ENCODE assay signal across 28 mouse cellular contexts in genomic region chr3:104937728-104938305, GRCm38 (mm10). TPM values are rescaled to one million over a fixed set of nuclear protein-coding genes. Genes with fewer than 3 reads are reported as not detected.
DNase-seq lines count a peak whose midpoint lies in the region; ATAC-seq and TF ChIP-seq lines count a peak whose summit lies in the region.
"Had no signal": no experiment of that assay in that cellular context is flagged by ENCODE, and none has a peak within 500 bp of the region (broad histone marks: within the 10 kb centered on the region; RNA-seq: fewer than 3 reads in every experiment).

No protein-coding gene starts in this region.

- WGBS in thymus, adult 2 months = 77% methylated on average over 2 of the region's 2 CpGs

- H3K27me3 ChIP-seq in thymus, adult 2 months (ENCODE audit: control insufficient read depth, insufficient read depth, low read length) = no peaks in the 10 kb centered on the region
- H3K27me3 ChIP-seq: embryonic facial prominence, embryonic 15.5 days; forebrain, embryonic 12.5 days; limb, embryonic 12.5 days; lung, embryonic 15.5 days; megakaryocyte, embryonic 14.5 days; midbrain, embryonic 12.5 days; Patski had no signal

- no peak for TF ChIP-seq POLR2A in thymus, adult 2 months (IDR thresholded peaks at IDR 0.05; ENCODE audit: control insufficient read depth, extremely low read depth, insufficient read depth, low read length, poor library complexity)

- H3K4me3 ChIP-seq in thymus, adult 2 months (ENCODE audit: control insufficient read depth, insufficient read depth, low read length) = no peak overlapping the region
- H3K4me3 ChIP-seq: embryonic facial prominence, embryonic 15.5 days; forebrain, embryonic 12.5 days; left cerebral cortex, adult 2 months; limb, embryonic 12.5 days; lung, embryonic 15.5 days; megakaryocyte, embryonic 14.5 days; midbrain, embryonic 12.5 days had no signal

- peaks cover 4% of the 10 kb centered on the region; the same call in 1 of the 2 replicates for H3K36me3 ChIP-seq in thymus, adult 2 months (ENCODE audit: control insufficient read depth, insufficient read depth, low read length)

- no peaks in the 10 kb centered on the region for H3K4me1 ChIP-seq in thymus, adult 2 months (replicated peaks; ENCODE audit: control insufficient read depth, insufficient read depth, low read length)
- H3K4me1 ChIP-seq: embryonic facial prominence, embryonic 15.5 days; lung, embryonic 15.5 days had no signal

- no peak for TF ChIP-seq CTCF in thymus, adult 2 months (IDR thresholded peaks at IDR 0.05; ENCODE audit: borderline replicate concordance, control insufficient read depth, extremely low read depth, insufficient read depth, low read length, poor library complexity)

- DNase-seq in 416B (ENCODE audit: low read depth) = peak; percentile 23
- DNase-seq in induced T-regulatory cell, adult 2 months (ENCODE audit: low read depth) = peak; percentile 12
- DNase-seq in gastrocnemius, postnatal 25 days = no peak
- no peak for DNase-seq in frontal cortex, postnatal 14 days (ENCODE audit: low spot score in 2 of 2)
- DNase-seq in thymus, adult 2 months = no peak
- DNase-seq: adrenal gland, postnatal 10 days; cerebellum, adult 9-10 months; cerebellum, postnatal 36 days; embryo, embryonic 11 days; forebrain, postnatal 0 days; gastrocnemius, postnatal 10 days; heart, adult 11 months; kidney, postnatal 14 days; right cerebral cortex, postnatal 25 days had no signal

- H3K27ac ChIP-seq in thymus, adult 2 months (ENCODE audit: control insufficient read depth, insufficient read depth, low read length) = no peak overlapping the region
- H3K27ac ChIP-seq: embryonic facial prominence, embryonic 15.5 days; forebrain, embryonic 12.5 days; hindbrain, embryonic 14.5 days; left cerebral cortex, adult 2 months; limb, embryonic 12.5 days; lung, embryonic 15.5 days; midbrain, embryonic 12.5 days had no signal

- peak; percentile 64 for ATAC-seq in CD4-positive, CD25-positive, alpha-beta regulatory T cell, adult 4 months
- peak; percentile 38; the same call in 1 of the 2 replicates for ATAC-seq in megakaryocyte, adult 5-6 weeks (ENCODE audit: poor library complexity, severe bottlenecking)
- ATAC-seq: forebrain, postnatal 0 days; Patski had no signal

RNA-seq across cellular contexts. Expression of gene Wnt2b, which starts 23.9 kb away (rescaled TPM):
- under 1 TPM; 0.35 to 0.75 TPM for polyA plus RNA-seq in CD4-positive, CD25-positive, alpha-beta regulatory T cell, adult 4 months (2017; shearing (Covaris generic))
- total RNA-seq in megakaryocyte, adult 5-6 weeks (2015) = not detected in 2 replicates
- not detected in 2 replicates for total RNA-seq in megakaryocyte, adult 5-6 weeks (2017)
- under 1 TPM; 0.31 to 0.46 TPM for total RNA-seq in gastrocnemius, postnatal 25 days (2021)
- 0.89 and 1.2 TPM in 2 replicates for polyA plus RNA-seq in thymus, adult 2 months (2012; rRNA removed)
- total RNA-seq: hematopoietic stem cell, adult 5-6 weeks; MEL; monocyte, adult 5-6 weeks had no signal

Comparison
In these comparisons a context has a peak if more than half of its experiments do, and no peak if none do; other contexts are left out.
1. DNase-seq: peak in 416B (single experiment) and induced T-regulatory cell, adult 2 months (single experiment); none in gastrocnemius, postnatal 25 days (single experiment), frontal cortex, postnatal 14 days (0 of 2) and thymus, adult 2 months (single experiment).